Mouse (Mus musculus): ENCODE results near the gene Fam71d.

Gene Fam71d

DNA sequence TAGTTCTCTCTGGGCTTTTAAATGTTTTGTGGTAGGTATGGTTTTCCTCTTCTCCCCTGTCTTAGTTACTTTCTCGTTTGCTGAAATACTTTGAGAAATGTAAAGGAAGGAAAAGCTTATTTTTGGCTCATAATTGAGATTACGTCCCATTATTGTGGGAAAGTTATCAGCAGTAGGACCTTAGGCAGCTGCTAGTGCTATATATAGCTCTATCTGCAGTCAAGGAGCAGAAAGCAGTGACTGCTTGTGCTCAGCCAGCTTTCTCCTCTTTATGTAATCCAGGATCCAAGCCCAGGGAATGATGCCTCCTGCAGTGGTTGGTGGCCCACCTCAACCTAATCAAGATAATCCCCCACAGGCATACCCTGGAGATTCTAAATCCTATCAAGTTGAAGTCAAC is 81.9 kb downstream of the Fam71d start:
- DNase-seq (ENCODE audit: low read depth), result no peak

DNA sequence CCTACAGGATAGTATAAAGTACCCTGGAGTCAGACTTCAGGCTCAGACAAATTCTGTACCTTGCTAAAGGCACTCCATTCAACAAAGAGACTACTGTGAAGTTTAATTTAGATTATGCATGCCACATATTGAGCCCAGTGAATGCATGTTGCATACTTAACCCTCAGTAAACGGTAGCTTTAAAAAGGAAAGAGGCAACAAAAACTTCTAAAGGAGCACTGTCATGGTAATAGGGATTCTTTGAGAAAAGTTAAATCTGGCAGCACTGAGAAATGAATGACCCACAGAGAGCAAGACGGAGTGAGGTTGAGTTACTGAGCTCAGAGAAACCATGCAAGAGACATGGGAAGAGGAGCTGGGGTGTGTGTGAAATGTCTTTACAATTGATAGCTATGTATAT is 86.6 kb downstream of the Fam71d start:
- no peak for DNase-seq (ENCODE audit: low read depth)

DNA sequence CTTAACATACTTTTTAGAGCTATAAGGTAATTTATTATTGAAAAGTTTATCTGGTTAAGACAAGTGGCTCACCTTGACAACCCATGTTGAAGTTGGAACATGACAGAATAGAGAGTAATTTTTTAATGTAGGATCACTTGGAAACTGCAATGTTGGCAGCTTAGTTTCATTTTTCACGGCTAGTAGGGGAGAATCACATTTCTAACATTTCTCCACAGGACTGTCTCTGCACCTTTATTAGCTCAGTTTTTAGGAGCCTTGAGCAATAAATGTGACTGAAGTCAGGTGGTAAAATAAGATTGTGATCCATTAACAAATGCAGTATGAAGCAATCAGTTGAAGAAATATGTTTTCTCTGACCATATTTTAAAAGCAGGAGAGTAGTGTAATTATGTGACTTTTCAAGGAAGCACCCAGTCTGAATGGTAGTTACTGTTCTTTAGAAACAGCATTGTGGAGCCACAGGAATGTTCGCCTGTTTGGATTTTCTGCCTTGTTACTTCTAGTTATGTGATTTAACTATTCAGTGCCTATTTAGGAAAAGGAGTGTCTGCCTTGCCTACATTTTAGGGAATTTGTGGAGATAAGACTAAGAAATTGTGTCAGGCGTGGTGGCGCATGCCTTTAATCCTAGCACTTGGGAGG is 87.2 kb downstream of the Fam71d start:
- no peak for DNase-seq (ENCODE audit: low read depth)

Measured in c-Kit-positive CD71-negative TER-119-negative erythroid progenitor cells, embryonic 14.5 days (primary cell).